Mouse (Mus musculus) liver, postnatal 0 days (tissue): ENCODE results near the gene Kif26b.

ENCODE experiments used
- CTCF ChIP-seq: sonication (generic); IDR thresholded peaks from 2 replicates; pipeline ENCODE4 v1.5.1; 2016; ENCODE audit warnings: antibody characterized with exemption, low read depth
- EP300 ChIP-seq: IDR thresholded peaks from 2 replicates; pipeline ENCODE4 v1.6.1; 2016; ENCODE audit warnings: antibody characterized with exemption, low read depth, mild to moderate bottlenecking

DNA sequence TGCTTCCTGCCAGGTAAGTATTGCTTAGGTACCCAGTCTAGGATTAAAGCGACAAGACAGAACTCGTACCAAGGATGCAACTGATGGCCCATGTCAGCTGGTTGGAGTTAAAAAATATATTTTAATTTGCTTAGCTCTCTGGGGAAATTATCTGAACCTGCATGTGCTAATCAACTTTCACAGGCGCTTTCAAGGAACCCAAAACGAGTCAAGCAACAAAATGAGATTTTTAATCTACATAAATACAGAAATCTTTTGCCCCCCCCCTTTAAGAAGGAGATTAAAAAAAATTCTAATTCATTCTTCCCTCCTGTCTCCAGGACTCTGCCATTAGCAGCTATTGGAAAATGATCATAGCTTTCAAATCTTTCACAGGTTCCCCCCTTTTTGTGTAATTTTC is 106.5 kb downstream of the Kif26b start:
- TF ChIP-seq CTCF (no peak), EP300 (no peak)
